Mouse (Mus musculus): ENCODE data around the gene Ulk1. TPM values are rescaled to one million over a fixed set of nuclear protein-coding genes. Genes with fewer than 3 reads are reported as not detected.

The Ulk1 gene
- polyA plus RNA-seq (2014; fragmentation: Illumina TruSeq; extraction: RNeasy Lipid Tissue Mini Kit (QIAGEN cat#74804); ENCODE audit: insufficient read depth, low read depth, low replicate concordance): 11.7 TPM

DNA sequence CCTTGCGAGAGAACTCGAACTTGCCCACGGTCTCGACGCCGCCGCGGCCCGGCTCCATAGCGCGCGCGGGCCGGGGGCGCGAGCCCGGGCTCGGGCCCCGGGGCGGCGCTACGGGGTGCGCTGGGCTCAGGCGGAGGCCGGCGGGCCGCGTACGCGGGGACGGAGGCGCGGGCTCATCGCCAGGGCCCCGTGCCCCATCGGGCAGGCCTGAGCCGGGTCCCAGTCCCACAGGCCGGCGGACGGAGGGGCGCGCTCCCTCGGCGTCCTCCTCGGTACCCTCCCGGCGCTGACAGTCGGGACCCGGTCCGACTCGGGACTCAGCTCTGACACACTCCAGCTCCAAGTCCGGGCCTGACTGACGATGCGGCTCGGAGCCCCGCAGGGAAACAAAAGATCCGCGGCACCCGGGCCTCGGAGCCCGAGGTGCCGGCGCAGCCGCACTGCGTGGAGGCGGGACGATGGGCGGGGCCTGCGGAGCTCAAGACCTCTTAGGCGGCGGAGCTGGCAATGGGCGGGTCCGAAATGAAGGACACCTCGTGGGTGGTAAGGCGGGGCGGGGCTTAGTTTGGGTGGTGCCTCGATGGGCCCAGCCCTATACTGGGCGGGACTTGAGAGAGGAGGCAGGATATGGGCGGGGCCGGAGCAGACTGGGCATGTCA, at the start of gene Ulk1:
TSS of gene Ulk1 (minus strand) at position 431 of the 659 bp plus-strand sequence.

GRCm38 (mm10) chr5:110839678-110840365, 29.9 kb upstream of the Ulk1 start, which contains the start of the genes Hscb and Chek2:
Hscb (minus strand) TSS chr5:110839777.
Chek2 (plus strand) TSS chr5:110839979.

DNA sequence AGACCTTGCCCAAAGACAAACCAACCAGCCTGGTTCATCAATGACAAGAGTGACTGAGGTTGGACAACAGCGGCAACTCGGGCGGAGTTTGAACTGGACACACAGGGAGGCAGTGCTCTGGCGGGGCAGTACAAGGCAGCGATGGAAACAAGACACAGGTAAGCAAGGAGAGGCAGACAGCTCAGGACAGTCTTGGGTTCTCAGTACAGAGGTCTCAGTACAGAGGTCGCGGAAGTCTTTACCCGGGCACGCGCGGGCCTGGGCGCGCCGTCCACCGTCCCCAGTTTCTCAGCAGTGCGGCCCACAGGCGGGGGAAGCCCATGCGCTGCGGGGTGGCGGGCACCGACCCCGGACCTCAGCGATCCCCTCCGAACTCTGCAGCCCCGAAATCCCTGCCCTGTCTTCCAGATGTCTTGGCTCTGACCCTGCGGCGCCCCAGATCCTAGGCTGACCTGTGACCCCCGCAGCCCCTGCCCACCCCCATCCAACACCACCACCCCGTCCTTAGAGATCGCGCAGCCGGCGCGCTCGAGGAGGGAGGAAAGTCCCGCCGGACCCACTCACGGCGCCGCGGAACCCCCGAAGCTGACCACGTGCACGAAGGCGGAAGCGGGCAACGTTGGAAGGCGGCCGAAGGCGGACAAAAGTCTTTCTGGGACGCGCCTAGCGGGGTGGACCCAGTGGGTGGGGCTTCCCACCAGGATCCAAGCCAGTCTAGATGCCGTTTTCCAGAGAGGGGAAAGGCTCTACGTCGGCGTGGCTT, 29.7 kb downstream of the Ulk1 start, which contains the start of gene Pus1:
TSS of gene Pus1 (minus strand) at position 662 of the 763 bp plus-strand sequence.

DNA sequence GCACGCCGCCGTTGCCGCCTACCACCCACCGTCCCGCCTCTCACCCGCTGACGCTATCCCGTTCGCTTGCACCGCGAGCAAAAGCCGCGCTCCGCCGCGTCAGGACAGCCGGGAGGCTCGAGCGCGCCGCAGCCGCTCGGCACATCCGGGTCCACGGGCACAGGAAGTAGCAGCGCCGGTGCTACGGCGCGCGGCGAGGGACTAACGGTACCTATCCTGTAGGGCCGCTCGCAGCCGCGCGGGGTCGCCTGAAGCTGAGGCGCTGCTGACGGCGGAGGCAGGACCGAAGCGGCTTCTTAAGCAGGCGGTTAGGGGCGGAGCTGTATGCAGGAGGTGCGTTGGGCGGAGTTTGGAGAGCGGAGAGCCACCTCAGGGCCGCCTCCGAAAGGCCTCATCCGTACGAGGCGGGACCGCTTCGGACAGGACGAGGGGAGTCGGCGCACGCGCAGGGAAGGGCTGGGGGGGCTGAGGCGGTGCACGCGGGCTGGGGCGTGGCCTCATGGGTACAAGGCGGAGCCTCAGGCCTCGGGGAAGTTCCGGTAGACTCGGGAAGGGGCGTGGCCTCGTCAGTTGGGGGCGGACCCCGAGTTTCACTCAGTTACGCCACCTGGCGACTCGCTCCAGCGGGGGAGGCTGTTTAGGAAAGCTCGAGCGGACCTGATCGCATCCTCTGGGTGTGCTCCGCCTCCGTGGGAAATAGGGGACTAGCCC, 39.3 kb downstream of the Ulk1 start, which contains the start of gene Ep400:
TSS of gene Ep400 (minus strand) at position 270 of the 711 bp plus-strand sequence.

Other genes starting within 250 kb of the Ulk1 start
- 8.3 TPM for gene Noc4l, start 156.7 kb downstream of the Ulk1 start, polyA plus RNA-seq (2014; fragmentation: Illumina TruSeq; extraction: RNeasy Lipid Tissue Mini Kit (QIAGEN cat#74804); ENCODE audit: insufficient read depth, low read depth, low replicate concordance)
- 10.1 TPM for gene Ddx51, start 156.6 kb downstream of the Ulk1 start, polyA plus RNA-seq (2014; fragmentation: Illumina TruSeq; extraction: RNeasy Lipid Tissue Mini Kit (QIAGEN cat#74804); ENCODE audit: insufficient read depth, low read depth, low replicate concordance)
- 6.2 TPM for gene Ep400, start 39.4 kb downstream of the Ulk1 start, polyA plus RNA-seq (2014; fragmentation: Illumina TruSeq; extraction: RNeasy Lipid Tissue Mini Kit (QIAGEN cat#74804); ENCODE audit: insufficient read depth, low read depth, low replicate concordance)
- gene Pus1, start 29.4 kb downstream of the Ulk1 start, polyA plus RNA-seq (2014; fragmentation: Illumina TruSeq; extraction: RNeasy Lipid Tissue Mini Kit (QIAGEN cat#74804); ENCODE audit: insufficient read depth, low read depth, low replicate concordance): 12.2 TPM
- gene Hscb, start 29.7 kb upstream of the Ulk1 start, polyA plus RNA-seq (2014; fragmentation: Illumina TruSeq; extraction: RNeasy Lipid Tissue Mini Kit (QIAGEN cat#74804); ENCODE audit: insufficient read depth, low read depth, low replicate concordance): 24.7 TPM
- gene Chek2, start 29.9 kb upstream of the Ulk1 start, polyA plus RNA-seq (2014; fragmentation: Illumina TruSeq; extraction: RNeasy Lipid Tissue Mini Kit (QIAGEN cat#74804); ENCODE audit: insufficient read depth, low read depth, low replicate concordance): 3.2 TPM
- gene Ttc28, start 69.7 kb upstream of the Ulk1 start, polyA plus RNA-seq (2014; fragmentation: Illumina TruSeq; extraction: RNeasy Lipid Tissue Mini Kit (QIAGEN cat#74804); ENCODE audit: insufficient read depth, low read depth, low replicate concordance): 2.8 TPM

Measured in lung, adult 10 weeks (tissue).